Mouse (Mus musculus) mouse trophoblast stem cell (cell line): ENCODE measurements at regions not wholly inside any gene's neighbourhood (a gene's known extent, or its start where the extent isn't known, plus 50 kb on each side); places are given as distances from the start of the nearest gene placed in this dataset.

ENCODE experiments used
- in situ Hi-C, 2 experiments: fragments of 300-500 bp; cut with MseI, MboI; formaldehyde crosslinking; loops; 2 replicates in 1 of 2; 3 replicates in 1 of 2; pipeline ENCODE4 v1.15.1; 2025

GRCm38 (mm10) chr3:35306013-35306412, 447.9 kb upstream of the Atp11b start:
- in situ Hi-C loops: no loop called here

GRCm38 (mm10) chr3:35314177-35314576, 439.7 kb upstream of the Atp11b start:
- in situ Hi-C loops: no loop called here

GRCm38 (mm10) chr3:35315162-35315561, 438.7 kb upstream of the Atp11b start:
- in situ Hi-C loops: no loop called here

- in situ Hi-C loops: no loop called here
Observed at GRCm38 (mm10) chr3:35318348-35318747, 435.6 kb upstream of the Atp11b start.

- in situ Hi-C loops: no loop called here
Observed at GRCm38 (mm10) chr3:35320844-35321393, 433.0 kb upstream of the Atp11b start.

GRCm38 (mm10) chr3:35321991-35322390, 431.9 kb upstream of the Atp11b start:
- in situ Hi-C loops: no loop called here

GRCm38 (mm10) chr3:35322899-35323298, 431.0 kb upstream of the Atp11b start:
- in situ Hi-C loops: no loop called here

- in situ Hi-C loops: no loop called here
Observed at GRCm38 (mm10) chr3:35323450-35324077, 430.3 kb upstream of the Atp11b start.

- in situ Hi-C loops: no loop called here
Observed at GRCm38 (mm10) chr3:35324186-35324585, 429.7 kb upstream of the Atp11b start.

- in situ Hi-C loops: no loop called here
Observed at GRCm38 (mm10) chr3:35332534-35333272, 421.2 kb upstream of the Atp11b start.

GRCm38 (mm10) chr3:35334017-35334416, 419.9 kb upstream of the Atp11b start:
- in situ Hi-C loops: no loop called here

GRCm38 (mm10) chr3:35334546-35334945, 419.4 kb upstream of the Atp11b start:
- in situ Hi-C loops: no loop called here

GRCm38 (mm10) chr3:35335837-35336236, 418.1 kb upstream of the Atp11b start:
- in situ Hi-C loops: no loop called here

- in situ Hi-C loops: no loop called here
Observed at GRCm38 (mm10) chr3:35340525-35340924, 413.4 kb upstream of the Atp11b start.

- in situ Hi-C loops: no loop called here
Observed at GRCm38 (mm10) chr3:35340935-35341800, 412.7 kb upstream of the Atp11b start.

GRCm38 (mm10) chr3:35341840-35342239, 412.1 kb upstream of the Atp11b start:
- in situ Hi-C loops: no loop called here

GRCm38 (mm10) chr3:35342584-35342983, 411.3 kb upstream of the Atp11b start:
- in situ Hi-C loops: no loop called here

- in situ Hi-C loops: no loop called here
Observed at GRCm38 (mm10) chr3:35343936-35344335, 410.0 kb upstream of the Atp11b start.

- in situ Hi-C loops: no loop called here
Observed at GRCm38 (mm10) chr3:35349114-35349513, 404.8 kb upstream of the Atp11b start.

GRCm38 (mm10) chr3:35353442-35353841, 400.5 kb upstream of the Atp11b start:
- in situ Hi-C loops: no loop called here

- in situ Hi-C loops: no loop called here
Observed at GRCm38 (mm10) chr3:35353920-35354319, 400.0 kb upstream of the Atp11b start.

GRCm38 (mm10) chr3:35354356-35354755, 399.6 kb upstream of the Atp11b start:
- in situ Hi-C loops: no loop called here
